28 mouse cellular contexts compared by ENCODE assay signal in genomic region chr15:68635633-68636032, GRCm38 (mm10).
"Had no signal": no experiment of that assay in that cellular context is flagged by ENCODE, and none has a peak within 500 bp of the region (broad histone marks: within the 10 kb centered on the region; RNA-seq: fewer than 3 reads in every experiment).

No protein-coding gene starts in this region.

- H3K4me3 ChIP-seq: embryonic facial prominence, embryonic 10.5 days; embryonic facial prominence, embryonic 12.5 days; embryonic facial prominence, embryonic 13.5 days; embryonic facial prominence, embryonic 15.5 days; erythroblast, embryonic 14.5 days; forebrain, embryonic 10.5 days; forebrain, embryonic 12.5 days; forebrain, embryonic 13.5 days; forebrain, embryonic 15.5 days; heart, adult 2 months had no signal

- H3K27ac ChIP-seq: embryonic facial prominence, embryonic 10.5 days; embryonic facial prominence, embryonic 12.5 days; embryonic facial prominence, embryonic 13.5 days; embryonic facial prominence, embryonic 15.5 days; forebrain, embryonic 10.5 days; forebrain, embryonic 12.5 days; forebrain, embryonic 13.5 days; forebrain, embryonic 15.5 days; heart, adult 2 months had no signal

- ATAC-seq: forebrain, embryonic 13.5 days; forebrain, embryonic 14.5 days; forebrain, embryonic 15.5 days; forebrain, embryonic 16.5 days; forebrain, postnatal 0 days had no signal

- DNase-seq: cerebellum, adult 2 months; cerebellum, adult 8-10 months; cerebellum, adult 9-10 months; cerebellum, adult 9-11 months; cerebellum, postnatal 10 days; cerebellum, postnatal 14 days; cerebellum, postnatal 25 days; cerebellum, postnatal 36 days; embryo, embryonic 11 days; forebrain, postnatal 0 days; gastrocnemius, postnatal 10 days; gastrocnemius, postnatal 14 days; gastrocnemius, postnatal 25 days; gastrocnemius, postnatal 36 days; heart, adult 11 months; heart, adult 18-20 months; heart, adult 2 months had no signal
